Mouse (Mus musculus): ENCODE measurements at regions not wholly inside any gene's neighbourhood (a gene's known extent, or its start where the extent isn't known, plus 50 kb on each side); places are given as distances from the start of the nearest gene placed in this dataset.

GRCm38 (mm10) chr14:16954511-16955443, 135.8 kb upstream of the Rarb start:
- WGBS: 57% methylated on average over 6 of the region's 6 CpGs
- Histone ChIP-seq H3K9ac (replicated peaks; ENCODE audit: low read depth, low read length) (no peak overlapping the region), H3K27me3 (ENCODE audit: control insufficient read depth, insufficient read depth, low read length) (no peaks in the 10 kb centered on the region), H3K27ac (ENCODE audit: low read depth) (no peak overlapping the region), H3K4me1 (ENCODE audit: control insufficient read depth, insufficient read depth) (peaks cover 8% of the 10 kb centered on the region; the same call in 1 of the 2 replicates), H3K4me2 (ENCODE audit: low read depth, low read length) (no peak overlapping the region), H3K36me3 (replicated peaks; ENCODE audit: control insufficient read depth, insufficient read depth, low read length) (no peaks in the 10 kb centered on the region), H3K9me3 (replicated peaks; ENCODE audit: control insufficient read depth, low read length) (no peaks in the 10 kb centered on the region), H3K4me3 (ENCODE audit: low read depth, low read length) (no peak overlapping the region)
- ATAC-seq (ENCODE audit: insufficient read depth, low read depth) (no peak), DNase-seq (ENCODE audit: low spot score) (no peak)
- TF ChIP-seq CTCF (IDR thresholded peaks at IDR 0.05; ENCODE audit: low read depth) (no peak), EP300 (IDR thresholded peaks at IDR 0.05; ENCODE audit: low read depth) (no peak)

DNA sequence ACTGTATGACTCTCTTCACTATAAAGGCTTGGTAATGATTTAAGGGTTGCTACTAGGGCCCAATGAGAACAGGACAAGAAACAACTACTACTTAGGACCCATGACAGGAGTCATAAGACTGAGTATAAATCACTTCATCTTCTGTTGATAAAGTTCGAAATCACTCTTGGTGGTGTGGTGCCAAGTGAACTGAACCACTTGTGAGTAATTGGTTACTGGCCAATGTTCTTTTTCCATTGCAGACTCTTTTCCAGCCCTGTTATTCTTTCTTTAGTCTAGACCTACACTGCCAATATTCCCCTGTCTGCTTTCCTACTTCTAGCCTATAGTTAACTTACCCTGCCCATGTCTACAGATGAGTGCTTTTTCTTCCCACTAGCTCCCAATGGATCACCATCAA, 129.8 kb upstream of the Rarb start:
- no peak for TF ChIP-seq EP300 (IDR thresholded peaks at IDR 0.05; ENCODE audit: low read depth)
- no peak for TF ChIP-seq CTCF (IDR thresholded peaks at IDR 0.05; ENCODE audit: low read depth)
- 41% methylated on average over 1 of the region's 1 CpGs for WGBS
- ATAC-seq (ENCODE audit: insufficient read depth, low read depth): no peak

DNA sequence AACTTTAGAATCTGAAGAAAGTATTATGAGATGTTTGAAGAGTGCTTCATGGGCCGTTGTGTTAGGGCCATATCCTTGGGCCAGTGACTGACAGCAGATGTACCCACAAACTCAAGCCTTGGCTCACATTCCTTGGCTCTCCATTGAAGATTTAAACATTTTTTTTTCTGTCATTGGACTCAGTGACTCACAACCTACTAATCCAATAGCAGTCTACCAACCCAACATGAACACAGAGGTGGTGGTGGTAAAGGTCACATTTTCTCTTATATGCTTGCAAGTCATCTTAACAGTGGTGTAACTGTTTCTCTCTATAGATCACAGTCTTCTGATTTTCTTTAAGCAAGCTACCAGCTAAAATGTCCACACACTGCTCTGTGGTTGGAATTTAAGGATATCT, 125.5 kb upstream of the Rarb start:
- Histone ChIP-seq H3K4me2 (ENCODE audit: low read depth, low read length) (no peak overlapping the region), H3K9ac (replicated peaks; ENCODE audit: low read depth, low read length) (no peak overlapping the region), H3K4me1 (ENCODE audit: control insufficient read depth, insufficient read depth) (peaks cover 4% of the 10 kb centered on the region; the same call in 1 of the 2 replicates), H3K27me3 (ENCODE audit: control insufficient read depth, insufficient read depth, low read length) (no peaks in the 10 kb centered on the region), H3K27ac (ENCODE audit: low read depth) (no peak overlapping the region), H3K4me3 (ENCODE audit: low read depth, low read length) (no peak overlapping the region), H3K36me3 (replicated peaks; ENCODE audit: control insufficient read depth, insufficient read depth, low read length) (no peaks in the 10 kb centered on the region), H3K9me3 (replicated peaks; ENCODE audit: control insufficient read depth, low read length) (no peaks in the 10 kb centered on the region)
- DNase-seq (ENCODE audit: low spot score): no peak
- 66% methylated on average over 1 of the region's 1 CpGs for WGBS
- ATAC-seq (ENCODE audit: insufficient read depth, low read depth): no peak
- TF ChIP-seq EP300 (IDR thresholded peaks at IDR 0.05; ENCODE audit: low read depth) (no peak), CTCF (IDR thresholded peaks at IDR 0.05; ENCODE audit: low read depth) (no peak)

More for the DNA sequence above, 129.8 kb upstream of the Rarb start:
- H3K9me3 ChIP-seq (replicated peaks; ENCODE audit: control insufficient read depth, low read length): no peaks in the 10 kb centered on the region
- H3K4me2 ChIP-seq (ENCODE audit: low read depth, low read length): no peak overlapping the region
- no peaks in the 10 kb centered on the region for H3K27me3 ChIP-seq (ENCODE audit: control insufficient read depth, insufficient read depth, low read length)
- no peak for DNase-seq (ENCODE audit: low spot score)
- no peak overlapping the region for H3K9ac ChIP-seq (replicated peaks; ENCODE audit: low read depth, low read length)
- no peak overlapping the region for H3K27ac ChIP-seq (ENCODE audit: low read depth)
- H3K4me3 ChIP-seq (ENCODE audit: low read depth, low read length): no peak overlapping the region
- H3K36me3 ChIP-seq (replicated peaks; ENCODE audit: control insufficient read depth, insufficient read depth, low read length): no peaks in the 10 kb centered on the region
- peaks cover 4% of the 10 kb centered on the region; the same call in 1 of the 2 replicates for H3K4me1 ChIP-seq (ENCODE audit: control insufficient read depth, insufficient read depth)

GRCm38 (mm10) chr14:16943531-16943930, 124.6 kb upstream of the Rarb start:
- no peaks in the 10 kb centered on the region for H3K4me1 ChIP-seq (ENCODE audit: control insufficient read depth, insufficient read depth)
- no peak for TF ChIP-seq CTCF (IDR thresholded peaks at IDR 0.05; ENCODE audit: low read depth)
- no peak for TF ChIP-seq EP300 (IDR thresholded peaks at IDR 0.05; ENCODE audit: low read depth)
- WGBS: 75% methylated on average over 5 of the region's 5 CpGs
- no peaks in the 10 kb centered on the region for H3K27me3 ChIP-seq (ENCODE audit: control insufficient read depth, insufficient read depth, low read length)
- H3K27ac ChIP-seq (ENCODE audit: low read depth): no peak overlapping the region
- H3K9me3 ChIP-seq (replicated peaks; ENCODE audit: control insufficient read depth, low read length): no peaks in the 10 kb centered on the region
- DNase-seq (ENCODE audit: low spot score): no peak
- no peak overlapping the region for H3K4me2 ChIP-seq (ENCODE audit: low read depth, low read length)
- H3K36me3 ChIP-seq (replicated peaks; ENCODE audit: control insufficient read depth, insufficient read depth, low read length): no peaks in the 10 kb centered on the region
- H3K9ac ChIP-seq (replicated peaks; ENCODE audit: low read depth, low read length): no peak overlapping the region
- no peak overlapping the region for H3K4me3 ChIP-seq (ENCODE audit: low read depth, low read length)
- ATAC-seq (ENCODE audit: insufficient read depth, low read depth): no peak

DNA sequence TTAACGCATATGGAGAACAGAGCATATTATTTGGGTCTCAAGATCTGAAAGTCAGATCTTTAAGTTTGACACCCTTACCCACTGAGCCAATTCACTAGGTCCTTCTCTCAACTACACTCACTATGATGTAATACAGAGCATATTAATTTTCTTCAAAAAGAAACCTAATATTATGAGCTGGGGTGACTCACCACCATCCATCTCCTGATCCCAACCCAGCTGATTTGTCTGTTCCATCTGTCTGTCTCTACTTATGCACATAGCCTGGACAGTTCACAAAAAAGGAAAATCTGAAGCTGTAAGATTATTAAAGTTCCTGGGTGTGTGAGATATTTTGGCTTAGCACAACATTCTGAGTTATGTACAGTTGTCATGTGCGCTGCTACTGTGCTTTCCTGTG, 108.2 kb upstream of the Rarb start:
- no peak overlapping the region for H3K4me2 ChIP-seq (ENCODE audit: low read depth, low read length)
- no peaks in the 10 kb centered on the region for H3K4me1 ChIP-seq (ENCODE audit: control insufficient read depth, insufficient read depth)
- ATAC-seq (ENCODE audit: insufficient read depth, low read depth) (no peak), DNase-seq (ENCODE audit: low spot score) (no peak)
- H3K36me3 ChIP-seq (replicated peaks; ENCODE audit: control insufficient read depth, insufficient read depth, low read length): no peaks in the 10 kb centered on the region
- H3K4me3 ChIP-seq (ENCODE audit: low read depth, low read length): no peak overlapping the region
- no peaks in the 10 kb centered on the region for H3K27me3 ChIP-seq (ENCODE audit: control insufficient read depth, insufficient read depth, low read length)
- 87% methylated on average over 2 of the region's 2 CpGs for WGBS
- H3K9me3 ChIP-seq (replicated peaks; ENCODE audit: control insufficient read depth, low read length): no peaks in the 10 kb centered on the region
- H3K9ac ChIP-seq (replicated peaks; ENCODE audit: low read depth, low read length): no peak overlapping the region
- H3K27ac ChIP-seq (ENCODE audit: low read depth): no peak overlapping the region
- no peak for TF ChIP-seq EP300 (IDR thresholded peaks at IDR 0.05; ENCODE audit: low read depth)
- TF ChIP-seq CTCF (IDR thresholded peaks at IDR 0.05; ENCODE audit: low read depth): no peak

Measured in heart, postnatal 0 days (tissue).